Mouse (Mus musculus) stomach, embryonic 16.5 days (tissue): ENCODE data around the gene Ptprm. TPM values are rescaled to one million over a fixed set of nuclear protein-coding genes. Genes with fewer than 3 reads are reported as not detected.

Experiments used
- ATAC-seq: fragments of 200-750 bp; cut with Nextera tagmentation; 2 replicates; pipeline ENCODE4 v1.8.0; 2017; ENCODE audit warnings: moderate number of reproducible peaks, moderate TSS enrichment; ENCODE audit not compliant: insufficient read depth, low FRiP score
- H3K27ac ChIP-seq: fragments of 300-500 bp; sonication (generic); 2 replicates; pipeline ENCODE4 v1.5.1; 2014; ENCODE audit warnings: low read length
- H3K27me3 ChIP-seq: fragments of 300-500 bp; sonication (generic); 2 replicates; pipeline ENCODE4 v1.6.1; 2014; ENCODE audit warnings: low read length, control low read depth, mixed read lengths; ENCODE audit not compliant: control insufficient read depth, insufficient read depth
- H3K36me3 ChIP-seq: fragments of 300-500 bp; sonication (generic); 2 replicates; pipeline ENCODE4 v1.6.1; 2014; ENCODE audit warnings: low read length; ENCODE audit not compliant: control insufficient read depth, insufficient read depth
- H3K4me1 ChIP-seq: fragments of 300-500 bp; sonication (generic); 2 replicates; pipeline ENCODE4 v1.6.1; 2014; ENCODE audit warnings: low read length, control low read depth, mixed read lengths; ENCODE audit not compliant: control insufficient read depth, insufficient read depth
- H3K4me2 ChIP-seq: fragments of 300-500 bp; sonication (generic); 2 replicates; pipeline ENCODE4 v1.6.1; 2014; ENCODE audit warnings: low read depth, low read length, mixed read lengths
- H3K4me3 ChIP-seq: fragments of 300-500 bp; sonication (generic); replicated peaks from 2 replicates; pipeline ENCODE4 v1.5.1; 2014; ENCODE audit warnings: mild to moderate bottlenecking, low read length
- H3K9ac ChIP-seq: fragments of 300-500 bp; sonication (generic); 2 replicates; pipeline ENCODE4 v1.6.1; 2014; ENCODE audit warnings: low read length
- H3K9me3 ChIP-seq: fragments of 300-500 bp; sonication (generic); replicated peaks from 2 replicates; pipeline ENCODE4 v1.6.1; 2016; ENCODE audit warnings: low read length, control low read depth; ENCODE audit not compliant: control insufficient read depth
- whole genome bisulfite sequencing: fragments of 180-500 bp; shearing (Covaris S2); extraction: QIAGEN DNeasy Blood & Tissue Kit; methylation state at CpG from one replicate; pipeline ENCODE4 v1.1.7; 2014; 5-methylcytosine and 5-hydroxymethylcytosine counted together
- polyA plus RNA-seq: library from polyadenylated mRNA; unstranded; fragments of >200 nt; fragmentation: Nextera tagmentation; extraction: Ambion mirVana; gene quantifications from 2 replicates; pipeline ENCODE4 v1.2.1, GENCODE M21; 2015

Ptprm gene
- 9.2 and 10.8 TPM in 2 replicates for polyA plus RNA-seq

DNA sequence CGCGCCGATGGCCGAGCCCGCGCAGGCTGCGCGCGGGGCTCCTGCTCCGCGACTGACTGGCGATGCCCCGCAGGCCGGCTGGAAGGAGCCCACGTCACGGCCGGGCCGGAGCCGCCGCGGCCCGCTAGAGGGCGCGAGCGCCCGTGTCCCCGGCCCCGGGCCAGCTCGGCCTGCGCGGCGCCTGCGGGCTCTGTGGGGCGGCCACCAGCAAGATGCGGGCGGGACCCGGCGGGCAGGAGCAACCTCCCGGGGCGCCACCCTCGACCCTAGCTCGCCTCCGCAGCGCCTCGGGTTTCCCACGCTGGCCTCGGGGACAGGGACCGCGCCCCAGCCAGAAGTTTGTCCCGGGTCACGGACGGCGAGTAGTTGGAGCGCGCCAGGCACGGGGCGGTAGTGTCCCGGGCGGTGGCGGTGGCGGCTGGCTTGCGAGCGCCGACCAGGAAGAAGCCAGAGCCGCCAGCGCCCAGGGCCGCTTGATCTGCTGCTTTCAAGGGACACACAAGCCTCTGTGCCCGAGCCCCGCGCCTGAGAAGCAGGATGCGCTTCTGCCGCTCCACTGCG, at the start of gene Ptprm:
Gene Ptprm, minus strand, starts transcription at position 7 of the 561 bp plus-strand sequence.
- peak within 1 kb of the TSS; percentile 77 for H3K4me3 ChIP-seq
- H3K27ac ChIP-seq: peak within 1 kb of the TSS; percentile 64
- ATAC-seq: peak; percentile 92
- peak within 1 kb of the TSS; percentile 82 for H3K4me2 ChIP-seq
- under 1% methylated on average over 72 of the region's 73 CpGs for WGBS
- peaks cover 8% of the 10 kb centered on the region; the same call in 1 of the 2 replicates for H3K4me1 ChIP-seq
- no peaks in the 10 kb centered on the region for H3K27me3 ChIP-seq
- no peaks in the 10 kb centered on the region for H3K36me3 ChIP-seq
- H3K9ac ChIP-seq: peak within 1 kb of the TSS; percentile 88
- H3K9me3 ChIP-seq: no peaks in the 10 kb centered on the region

DNA sequence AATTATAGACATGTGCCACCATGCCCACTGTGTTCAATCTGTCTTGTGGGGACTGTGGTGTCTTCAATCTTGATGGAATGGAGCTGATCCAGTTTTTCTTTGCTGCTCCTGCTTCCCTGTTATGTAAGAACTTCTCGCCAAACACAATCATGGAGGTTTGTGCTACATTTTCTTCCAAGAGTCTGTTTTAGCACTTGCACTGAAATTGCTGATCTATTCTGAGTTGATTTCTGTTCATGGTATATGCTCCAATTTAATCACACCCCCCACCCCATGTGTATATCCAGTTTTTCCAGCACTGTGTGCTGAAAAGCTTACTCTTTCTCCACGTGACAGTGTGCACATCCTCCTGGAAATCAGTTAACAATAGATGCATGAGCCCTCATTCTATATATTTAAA, 41.9 kb upstream of the Ptprm start:
- ATAC-seq: no peak
- Histone ChIP-seq H3K27ac (no peak overlapping the region), H3K4me1 (no peaks in the 10 kb centered on the region), H3K27me3 (no peaks in the 10 kb centered on the region), H3K4me2 (no peak overlapping the region), H3K4me3 (no peak overlapping the region), H3K36me3 (no peaks in the 10 kb centered on the region), H3K9me3 (no peaks in the 10 kb centered on the region; the same call in 1 of the 2 replicates), H3K9ac (no peak overlapping the region)
- WGBS: 83% methylated on average over 2 of the region's 2 CpGs

DNA sequence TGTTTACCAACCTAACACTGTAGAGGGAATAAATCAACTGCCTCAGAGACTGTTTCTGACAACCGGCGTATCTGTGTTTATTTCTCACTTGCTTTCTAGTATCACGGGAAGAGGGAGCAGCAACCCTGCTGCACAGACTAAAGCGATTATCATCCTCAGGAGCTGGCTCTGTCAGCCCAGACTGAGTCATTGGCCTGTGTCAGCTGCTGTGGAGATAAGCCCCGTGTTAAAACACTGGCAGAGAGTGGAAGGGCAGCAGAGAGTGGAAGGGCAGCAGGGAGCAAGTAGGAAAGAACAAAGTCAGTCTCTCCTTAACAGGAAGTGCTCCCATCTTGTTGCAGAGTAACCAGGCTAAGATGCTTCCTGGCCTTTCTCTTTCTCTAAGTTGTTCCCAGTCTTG, 36.6 kb upstream of the Ptprm start:
- no peak overlapping the region for H3K27ac ChIP-seq
- no peaks in the 10 kb centered on the region; the same call in 1 of the 2 replicates for H3K9me3 ChIP-seq
- 17% methylated on average over 5 of the region's 5 CpGs for WGBS
- no peaks in the 10 kb centered on the region for H3K4me1 ChIP-seq
- no peak overlapping the region for H3K4me2 ChIP-seq
- no peak overlapping the region for H3K4me3 ChIP-seq
- no peaks in the 10 kb centered on the region for H3K36me3 ChIP-seq
- no peak overlapping the region for H3K9ac ChIP-seq
- no peak for ATAC-seq
- no peaks in the 10 kb centered on the region for H3K27me3 ChIP-seq

DNA sequence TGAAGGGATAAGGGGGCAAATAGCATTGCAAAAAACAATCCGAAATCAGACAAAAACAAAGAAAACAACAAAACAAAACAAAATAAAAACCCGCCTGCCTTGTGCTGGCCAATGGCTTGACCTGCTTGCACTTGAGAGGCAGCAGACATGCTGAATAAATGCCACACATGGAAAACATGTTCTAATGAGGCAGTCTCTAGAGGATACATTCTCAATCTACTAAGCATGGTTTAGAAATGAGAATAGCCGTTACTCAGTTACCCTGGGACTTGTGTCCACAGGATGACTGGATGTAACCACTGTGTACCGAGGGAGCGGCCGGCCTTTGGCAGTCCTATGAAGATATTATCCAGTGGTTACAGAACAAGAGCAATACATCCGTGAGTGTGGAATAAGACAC, 33.9 kb upstream of the Ptprm start:
- no peaks in the 10 kb centered on the region for H3K4me1 ChIP-seq
- H3K4me2 ChIP-seq: no peak overlapping the region
- no peaks in the 10 kb centered on the region for H3K27me3 ChIP-seq
- no peak overlapping the region for H3K4me3 ChIP-seq
- WGBS: 82% methylated on average over 7 of the region's 7 CpGs
- no peaks in the 10 kb centered on the region for H3K36me3 ChIP-seq
- ATAC-seq: no peak
- no peak overlapping the region for H3K27ac ChIP-seq
- no peak overlapping the region for H3K9ac ChIP-seq
- no peaks in the 10 kb centered on the region; the same call in 1 of the 2 replicates for H3K9me3 ChIP-seq

DNA sequence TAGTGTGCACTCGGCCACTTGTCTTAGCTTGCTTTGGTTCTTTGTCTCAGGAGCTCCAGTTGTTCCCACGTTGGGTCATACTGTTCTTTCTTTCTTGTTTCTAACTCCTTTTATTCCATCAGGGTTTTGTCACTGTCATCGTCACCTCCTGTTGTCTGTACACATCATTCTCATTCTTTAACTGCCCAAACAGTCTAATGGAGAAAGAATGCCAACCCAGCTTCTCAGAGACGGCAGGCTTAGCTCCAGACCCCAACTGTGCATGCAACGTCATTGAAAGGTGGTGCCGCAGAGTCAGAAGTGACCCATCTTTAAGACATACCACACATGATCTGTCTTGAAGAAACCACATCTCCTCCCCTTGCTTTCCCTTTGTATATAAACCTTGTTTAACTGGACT, 31.0 kb upstream of the Ptprm start:
- Histone ChIP-seq H3K9me3 (no peaks in the 10 kb centered on the region), H3K4me2 (no peak overlapping the region), H3K27ac (no peak overlapping the region), H3K4me1 (no peaks in the 10 kb centered on the region), H3K36me3 (no peaks in the 10 kb centered on the region), H3K27me3 (no peaks in the 10 kb centered on the region), H3K9ac (no peak overlapping the region), H3K4me3 (no peak overlapping the region)
- 71% methylated on average over 6 of the region's 6 CpGs for WGBS
- no peak for ATAC-seq

DNA sequence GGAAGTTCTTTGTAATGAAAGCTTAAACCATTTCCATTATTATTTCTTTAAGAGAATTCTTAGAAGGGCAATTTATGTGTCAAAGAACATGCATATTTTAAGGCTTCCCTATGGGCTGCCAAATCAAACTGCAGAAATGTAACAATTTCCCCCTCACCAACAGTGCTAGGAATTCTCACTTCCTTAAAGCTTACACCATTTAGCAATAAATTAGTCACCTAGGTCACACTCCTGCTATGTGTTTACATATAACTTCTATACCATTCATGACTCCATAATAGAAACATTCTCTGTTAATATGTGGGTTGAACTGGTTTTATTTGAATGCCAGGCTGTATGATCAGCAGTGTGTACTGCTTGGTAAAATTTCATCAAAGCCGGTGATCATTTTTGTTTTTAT, 29.4 kb upstream of the Ptprm start:
- H3K36me3 ChIP-seq: no peaks in the 10 kb centered on the region
- WGBS: 80% methylated on average over 1 of the region's 1 CpGs
- no peak overlapping the region for H3K27ac ChIP-seq
- no peak overlapping the region for H3K4me3 ChIP-seq
- no peaks in the 10 kb centered on the region for H3K4me1 ChIP-seq
- H3K27me3 ChIP-seq: no peaks in the 10 kb centered on the region
- ATAC-seq: no peak
- no peak overlapping the region for H3K9ac ChIP-seq
- H3K4me2 ChIP-seq: no peak overlapping the region
- H3K9me3 ChIP-seq: no peaks in the 10 kb centered on the region

- Histone ChIP-seq H3K4me2 (no peak overlapping the region), H3K4me3 (no peak overlapping the region), H3K36me3 (no peaks in the 10 kb centered on the region), H3K27me3 (no peaks in the 10 kb centered on the region), H3K9ac (no peak overlapping the region), H3K4me1 (no peaks in the 10 kb centered on the region), H3K27ac (no peak overlapping the region), H3K9me3 (no peaks in the 10 kb centered on the region)
- ATAC-seq: no peak
- 60% methylated on average over 5 of the region's 5 CpGs for WGBS
Observed at GRCm38 (mm10) chr17:67381618-67382017, 27.4 kb upstream of the Ptprm start.

GRCm38 (mm10) chr17:67367866-67368265, 13.6 kb upstream of the Ptprm start:
- no peak overlapping the region for H3K4me3 ChIP-seq
- H3K27ac ChIP-seq: no peak overlapping the region
- 87% methylated on average over 7 of the region's 7 CpGs for WGBS
- H3K9me3 ChIP-seq: no peaks in the 10 kb centered on the region
- H3K9ac ChIP-seq: no peak overlapping the region
- ATAC-seq: no peak
- no peak overlapping the region for H3K4me2 ChIP-seq
- H3K4me1 ChIP-seq: no peaks in the 10 kb centered on the region
- no peaks in the 10 kb centered on the region for H3K27me3 ChIP-seq
- no peaks in the 10 kb centered on the region for H3K36me3 ChIP-seq

DNA sequence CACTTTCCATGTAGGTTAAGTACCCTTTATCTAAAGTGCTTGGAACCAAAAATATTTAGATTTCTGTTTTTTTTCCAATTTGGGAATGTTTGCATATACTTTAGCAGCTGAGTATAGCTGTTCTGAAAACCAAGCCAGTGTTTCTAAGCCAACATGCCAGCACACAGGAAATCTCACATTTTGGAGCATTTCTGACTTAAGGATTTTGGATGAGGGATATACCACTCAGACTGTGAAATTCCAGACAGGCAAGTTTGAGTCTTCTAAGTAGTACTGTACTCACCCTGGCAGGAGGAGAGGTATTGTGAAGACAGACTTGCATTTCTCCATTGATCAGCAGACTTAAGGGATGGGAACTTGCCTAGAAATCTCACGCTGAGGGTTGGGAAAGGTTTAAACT, 10.2 kb upstream of the Ptprm start:
- no peak overlapping the region for H3K9ac ChIP-seq
- no peaks in the 10 kb centered on the region for H3K27me3 ChIP-seq
- H3K4me1 ChIP-seq: no peaks in the 10 kb centered on the region
- no peak overlapping the region for H3K4me3 ChIP-seq
- 61% methylated on average over 1 of the region's 1 CpGs for WGBS
- no peak for ATAC-seq
- no peaks in the 10 kb centered on the region for H3K9me3 ChIP-seq
- H3K4me2 ChIP-seq: no peak overlapping the region
- no peak overlapping the region for H3K27ac ChIP-seq
- no peaks in the 10 kb centered on the region for H3K36me3 ChIP-seq
